Mouse (Mus musculus): ENCODE measurements around the gene Dok4. TPM values are rescaled to one million over a fixed set of nuclear protein-coding genes. Genes with fewer than 3 reads are reported as not detected.

Gene Dok4
- polyA plus RNA-seq, 1 experiment from 2014 or later: 14.9 TPM

- WGBS: 15% methylated on average over 17 of the region's 17 CpGs
- Histone ChIP-seq H3K9me3 (no peaks in the 10 kb centered on the region), H3K27ac (peak overlapping the region; percentile 76), H3K4me1 (peaks cover 59% of the 10 kb centered on the region), H3K4me3 (peak overlapping the region; percentile 72), H3K27me3 (ENCODE audit: poor library complexity, severe bottlenecking) (peaks cover 48% of the 10 kb centered on the region), H3K36me3 (replicated peaks) (no peaks in the 10 kb centered on the region)
- DNase-seq (ENCODE audit: extremely low spot score, low spot score): peak; percentile 31
These were observed 847 bp downstream of the Dok4 start for GRCm38 (mm10) chr8:94875096-94875870.

- Histone ChIP-seq H3K27me3 (ENCODE audit: poor library complexity, severe bottlenecking) (peaks cover 57% of the 10 kb centered on the region), H3K9me3 (no peaks in the 10 kb centered on the region), H3K4me1 (peaks cover 68% of the 10 kb centered on the region), H3K36me3 (replicated peaks) (no peaks in the 10 kb centered on the region), H3K27ac (no peak overlapping the region), H3K4me3 (peak overlapping the region; percentile 72; the same call in 1 of the 2 replicates)
- WGBS: 17% methylated on average over 6 of the region's 6 CpGs
- peak; percentile 71 for DNase-seq (ENCODE audit: extremely low spot score, low spot score)
These were observed 1.8 kb downstream of the Dok4 start for GRCm38 (mm10) chr8:94874358-94874757.

GRCm38 (mm10) chr8:94872576-94872975 lies 3.6 kb downstream of the Dok4 start:
- peaks cover 80% of the 10 kb centered on the region for H3K4me1 ChIP-seq
- H3K27ac ChIP-seq: peak overlapping the region; percentile 79
- H3K9me3 ChIP-seq: no peaks in the 10 kb centered on the region
- H3K4me3 ChIP-seq: peak overlapping the region; percentile 15; the same call in 1 of the 2 replicates
- no peak for DNase-seq (ENCODE audit: extremely low spot score, low spot score)
- H3K27me3 ChIP-seq (ENCODE audit: poor library complexity, severe bottlenecking): peaks cover 61% of the 10 kb centered on the region
- 53% methylated on average over 2 of the region's 2 CpGs for WGBS
- H3K36me3 ChIP-seq (replicated peaks): no peaks in the 10 kb centered on the region

GRCm38 (mm10) chr8:94872156-94872555 lies 4.0 kb downstream of the Dok4 start:
- peak overlapping the region; percentile 15; the same call in 1 of the 2 replicates for H3K4me3 ChIP-seq
- peak overlapping the region; percentile 79 for H3K27ac ChIP-seq
- WGBS: 41% methylated on average over 3 of the region's 3 CpGs
- H3K27me3 ChIP-seq (ENCODE audit: poor library complexity, severe bottlenecking): peaks cover 61% of the 10 kb centered on the region
- no peaks in the 10 kb centered on the region for H3K9me3 ChIP-seq
- DNase-seq (ENCODE audit: extremely low spot score, low spot score): no peak
- H3K4me1 ChIP-seq: peaks cover 80% of the 10 kb centered on the region
- H3K36me3 ChIP-seq (replicated peaks): peaks cover 4% of the 10 kb centered on the region

GRCm38 (mm10) chr8:94871108-94871894 lies 4.8 kb downstream of the Dok4 start:
- peak; percentile 65 for DNase-seq (ENCODE audit: extremely low spot score, low spot score)
- peaks cover 75% of the 10 kb centered on the region for H3K4me1 ChIP-seq
- 10% methylated on average over 7 of the region's 7 CpGs for WGBS
- peaks cover 12% of the 10 kb centered on the region for H3K36me3 ChIP-seq (replicated peaks)
- H3K27me3 ChIP-seq (ENCODE audit: poor library complexity, severe bottlenecking): peaks cover 54% of the 10 kb centered on the region
- H3K27ac ChIP-seq: peak overlapping the region; percentile 79
- peak overlapping the region; percentile 57 for H3K4me3 ChIP-seq
- no peaks in the 10 kb centered on the region for H3K9me3 ChIP-seq

- no peaks in the 10 kb centered on the region for H3K9me3 ChIP-seq
- no peak for DNase-seq (ENCODE audit: extremely low spot score, low spot score)
- peaks cover 68% of the 10 kb centered on the region for H3K4me1 ChIP-seq
- H3K27me3 ChIP-seq (ENCODE audit: poor library complexity, severe bottlenecking): peaks cover 50% of the 10 kb centered on the region
- 2% methylated on average over 22 of the region's 22 CpGs for WGBS
- H3K4me3 ChIP-seq: peak overlapping the region; percentile 57
- H3K36me3 ChIP-seq (replicated peaks): peaks cover 19% of the 10 kb centered on the region
- peak overlapping the region; percentile 79 for H3K27ac ChIP-seq
These were observed 5.5 kb downstream of the Dok4 start for GRCm38 (mm10) chr8:94870474-94871107.

- H3K27me3 ChIP-seq (ENCODE audit: poor library complexity, severe bottlenecking): peaks cover 44% of the 10 kb centered on the region
- peak overlapping the region; percentile 79; the same call in 1 of the 2 replicates for H3K27ac ChIP-seq
- no peak for DNase-seq (ENCODE audit: extremely low spot score, low spot score)
- H3K4me1 ChIP-seq: peaks cover 65% of the 10 kb centered on the region
- WGBS: 18% methylated on average over 4 of the region's 4 CpGs
- peak overlapping the region; percentile 57 for H3K4me3 ChIP-seq
- no peaks in the 10 kb centered on the region for H3K9me3 ChIP-seq
- peaks cover 25% of the 10 kb centered on the region for H3K36me3 ChIP-seq (replicated peaks)
These were observed 6.1 kb downstream of the Dok4 start for GRCm38 (mm10) chr8:94870003-94870402.

GRCm38 (mm10) chr8:94869146-94869545 lies 7.0 kb downstream of the Dok4 start:
- Histone ChIP-seq H3K36me3 (replicated peaks) (peaks cover 34% of the 10 kb centered on the region), H3K4me3 (no peak overlapping the region), H3K9me3 (no peaks in the 10 kb centered on the region), H3K27me3 (ENCODE audit: poor library complexity, severe bottlenecking) (peaks cover 36% of the 10 kb centered on the region), H3K27ac (no peak overlapping the region), H3K4me1 (peaks cover 59% of the 10 kb centered on the region)
- no peak for DNase-seq (ENCODE audit: extremely low spot score, low spot score)
- 54% methylated on average over 7 of the region's 7 CpGs for WGBS

- Histone ChIP-seq H3K9me3 (no peaks in the 10 kb centered on the region), H3K27me3 (ENCODE audit: poor library complexity, severe bottlenecking) (peaks cover 28% of the 10 kb centered on the region), H3K27ac (no peak overlapping the region), H3K36me3 (replicated peaks) (peaks cover 56% of the 10 kb centered on the region), H3K4me3 (no peak overlapping the region), H3K4me1 (peaks cover 45% of the 10 kb centered on the region)
- WGBS: 90% methylated on average over 9 of the region's 9 CpGs
- DNase-seq (ENCODE audit: extremely low spot score, low spot score): no peak
These were observed 9.2 kb downstream of the Dok4 start for GRCm38 (mm10) chr8:94866921-94867320.

GRCm38 (mm10) chr8:94865292-94865691 lies 10.8 kb downstream of the Dok4 start:
- no peak overlapping the region for H3K27ac ChIP-seq
- H3K4me3 ChIP-seq: no peak overlapping the region
- H3K36me3 ChIP-seq (replicated peaks): peaks cover 71% of the 10 kb centered on the region
- H3K9me3 ChIP-seq: no peaks in the 10 kb centered on the region
- WGBS: 86% methylated on average over 10 of the region's 10 CpGs
- H3K27me3 ChIP-seq (ENCODE audit: poor library complexity, severe bottlenecking): peaks cover 13% of the 10 kb centered on the region
- H3K4me1 ChIP-seq: peaks cover 29% of the 10 kb centered on the region
- no peak for DNase-seq (ENCODE audit: extremely low spot score, low spot score)

GRCm38 (mm10) chr8:94863897-94864673 lies 12.0 kb downstream of the Dok4 start:
- peaks cover under 1% of the 10 kb centered on the region; the same call in 1 of the 2 replicates for H3K27me3 ChIP-seq (ENCODE audit: poor library complexity, severe bottlenecking)

More at GRCm38 (mm10) chr8:94863897-94864673, 12.0 kb downstream of the Dok4 start:
- Histone ChIP-seq H3K9me3 (no peaks in the 10 kb centered on the region), H3K36me3 (replicated peaks) (peaks cover 77% of the 10 kb centered on the region), H3K4me3 (no peak overlapping the region), H3K27ac (no peak overlapping the region), H3K4me1 (peaks cover 18% of the 10 kb centered on the region)
- DNase-seq (ENCODE audit: extremely low spot score, low spot score): no peak
- 76% methylated on average over 10 of the region's 10 CpGs for WGBS

All from forebrain, embryonic 10.5 days (tissue).